Mouse (Mus musculus) testis, postnatal 10 days (tissue): ENCODE data around the gene Brsk1.

Experiments used
- DNase-seq: peaks from one replicate; pipeline ENCODE4 v3.0.0; 2021; ENCODE audit warnings: low spot score

Brsk1 gene

GRCm38 (mm10) chr7:4669156-4669555, 21.2 kb upstream of the Brsk1 start:
- DNase-seq = no peak

GRCm38 (mm10) chr7:4670655-4671255, 19.6 kb upstream of the Brsk1 start:
- no peak for DNase-seq

- no peak for DNase-seq
Measured at GRCm38 (mm10) chr7:4671956-4672355, 18.4 kb upstream of the Brsk1 start.

GRCm38 (mm10) chr7:4674114-4674731, 16.2 kb upstream of the Brsk1 start:
- no peak for DNase-seq

DNA sequence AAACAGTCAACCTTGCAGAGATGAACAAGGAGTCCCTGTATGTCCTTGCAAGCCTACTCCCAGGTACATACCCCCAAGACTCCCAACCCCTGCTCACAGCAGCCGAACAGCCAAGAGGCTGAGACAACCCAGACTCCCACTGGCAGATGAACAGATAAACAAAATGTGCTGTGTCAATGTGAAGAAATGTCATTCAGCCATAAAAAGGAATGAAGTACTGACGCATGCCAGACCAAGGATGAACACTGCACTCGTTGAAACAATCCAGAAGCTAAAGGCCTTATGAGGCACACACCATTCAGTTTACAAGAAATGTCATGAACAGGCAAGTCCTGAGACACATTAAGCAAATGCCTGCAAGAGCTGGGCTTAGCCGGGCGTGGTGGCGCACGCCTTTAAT, 15.2 kb upstream of the Brsk1 start:
- DNase-seq = no peak

DNA sequence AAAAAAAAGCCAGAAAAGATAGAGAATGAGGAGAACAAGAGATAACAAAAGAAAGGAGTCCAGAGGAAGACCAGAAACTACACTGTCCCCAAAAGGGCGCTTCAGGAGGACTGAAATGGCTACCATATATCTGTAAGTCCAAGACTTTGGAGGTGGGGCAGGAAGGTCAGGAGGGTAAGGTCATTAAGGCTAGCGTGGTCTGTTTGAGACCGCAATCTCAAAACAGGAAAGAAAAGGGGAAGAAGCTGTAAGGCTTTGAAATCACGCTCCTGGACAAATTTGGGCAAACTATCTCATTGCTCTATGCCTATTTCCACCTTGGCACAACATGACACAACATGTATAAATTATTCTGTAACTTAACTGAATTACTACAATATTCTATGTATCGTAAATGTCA, 7.1 kb upstream of the Brsk1 start:
- DNase-seq = no peak

DNA sequence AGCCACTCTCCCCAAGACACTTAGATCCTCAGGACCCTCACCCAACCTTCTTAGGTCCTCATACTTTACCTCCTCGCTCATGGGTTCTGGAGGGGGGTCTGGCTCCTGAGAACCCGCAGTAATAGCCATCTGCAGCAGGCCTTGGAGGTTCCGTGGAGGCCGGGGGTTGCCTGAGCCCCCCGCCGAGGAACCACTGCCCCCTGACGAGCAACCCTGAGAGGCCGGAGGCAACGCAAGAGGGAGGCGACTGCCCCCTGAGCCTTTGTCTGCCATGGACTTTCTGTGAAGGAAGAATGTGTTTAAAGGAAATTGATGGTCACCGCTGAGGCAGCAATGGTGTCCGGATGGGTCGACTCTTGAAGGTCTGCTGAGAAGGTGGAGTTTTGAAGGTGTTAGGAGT, 6.2 kb upstream of the Brsk1 start:
- no peak for DNase-seq

GRCm38 (mm10) chr7:4684632-4685417, 5.6 kb upstream of the Brsk1 start, which contains the start of gene Hspbp1:
Hspbp1 (minus strand) TSS chr7:4685068.
- DNase-seq = peak; percentile 97

GRCm38 (mm10) chr7:4690951-4691653, 698 bp downstream of the Brsk1 start:
- DNase-seq = peak; percentile 55

- DNase-seq = no peak
Measured at GRCm38 (mm10) chr7:4693004-4693403, 2.6 kb downstream of the Brsk1 start.

GRCm38 (mm10) chr7:4702334-4702733, 11.9 kb downstream of the Brsk1 start:
- no peak for DNase-seq

GRCm38 (mm10) chr7:4703195-4703594, 12.8 kb downstream of the Brsk1 start:
- DNase-seq = no peak

DNA sequence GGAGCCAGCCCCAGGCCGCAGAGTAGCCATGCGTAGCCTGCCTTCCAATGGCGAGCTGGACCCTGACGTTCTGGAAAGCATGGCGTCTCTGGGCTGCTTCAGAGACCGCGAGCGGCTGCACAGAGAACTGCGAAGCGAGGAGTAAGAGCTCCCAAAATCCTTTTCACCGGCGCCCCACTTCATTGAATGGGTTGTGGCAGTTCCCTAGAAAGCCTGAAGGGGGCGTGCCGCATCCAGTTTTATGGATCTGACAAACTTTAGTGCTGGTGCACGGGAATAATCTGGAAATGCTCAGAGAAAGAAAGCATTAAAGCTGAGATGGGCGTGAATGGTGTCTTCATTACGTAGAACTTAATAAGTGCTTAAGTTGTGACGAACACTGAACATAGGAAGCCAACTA, 14.7 kb downstream of the Brsk1 start:
- peak; percentile 79 for DNase-seq

GRCm38 (mm10) chr7:4712594-4712993, 22.2 kb downstream of the Brsk1 start:
- no peak for DNase-seq

GRCm38 (mm10) chr7:4716955-4717354, 26.6 kb downstream of the Brsk1 start:
- no peak for DNase-seq

DNA sequence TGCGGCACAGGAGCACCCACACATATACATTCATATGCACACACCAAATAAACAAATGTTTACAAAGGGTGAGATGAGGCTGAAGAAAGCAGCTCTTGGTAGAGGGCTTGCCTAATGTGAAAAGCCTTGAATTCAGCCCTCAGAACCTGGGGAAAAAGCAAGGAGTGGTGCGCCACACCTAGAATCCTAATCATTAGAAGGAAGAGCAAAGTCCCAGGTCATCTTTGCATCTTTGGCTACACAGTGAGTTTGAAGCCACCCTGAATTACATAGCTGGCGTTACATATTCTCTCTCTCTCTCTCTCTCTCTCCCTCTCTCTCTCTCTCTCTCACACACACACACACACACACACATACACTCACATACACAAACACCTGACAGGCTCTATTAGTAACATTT, 28.9 kb downstream of the Brsk1 start:
- DNase-seq = no peak

GRCm38 (mm10) chr7:4723508-4723907, 33.1 kb downstream of the Brsk1 start:
- peak; percentile 52 for DNase-seq

GRCm38 (mm10) chr7:4724359-4724758, 34.0 kb downstream of the Brsk1 start:
- DNase-seq = no peak

DNA sequence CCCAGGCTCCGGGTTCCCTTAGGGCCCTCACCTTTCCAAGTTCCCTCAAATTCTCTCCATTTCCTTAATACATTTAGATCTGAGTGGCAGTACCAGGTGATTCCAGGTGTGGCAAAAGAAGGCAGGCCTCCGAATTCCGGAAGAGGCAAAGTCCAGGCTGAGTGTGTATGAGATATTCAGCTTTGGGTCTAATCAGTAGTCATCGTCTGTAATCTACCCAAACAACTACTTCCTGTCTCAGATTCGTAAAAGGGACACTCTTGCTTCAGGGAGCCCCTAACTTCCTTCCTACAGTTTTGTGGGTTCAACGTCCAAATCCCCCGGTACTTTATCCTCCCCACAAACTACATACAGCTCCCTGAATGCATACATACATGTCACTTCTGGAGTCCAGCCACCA, 34.8 kb downstream of the Brsk1 start, which contains the start of gene Tmem150b:
Gene Tmem150b (minus strand): TSS at position 81 of the 400 bp plus-strand sequence.
- DNase-seq = no peak

- no peak for DNase-seq
Measured at GRCm38 (mm10) chr7:4731090-4731489, 40.7 kb downstream of the Brsk1 start.

DNA sequence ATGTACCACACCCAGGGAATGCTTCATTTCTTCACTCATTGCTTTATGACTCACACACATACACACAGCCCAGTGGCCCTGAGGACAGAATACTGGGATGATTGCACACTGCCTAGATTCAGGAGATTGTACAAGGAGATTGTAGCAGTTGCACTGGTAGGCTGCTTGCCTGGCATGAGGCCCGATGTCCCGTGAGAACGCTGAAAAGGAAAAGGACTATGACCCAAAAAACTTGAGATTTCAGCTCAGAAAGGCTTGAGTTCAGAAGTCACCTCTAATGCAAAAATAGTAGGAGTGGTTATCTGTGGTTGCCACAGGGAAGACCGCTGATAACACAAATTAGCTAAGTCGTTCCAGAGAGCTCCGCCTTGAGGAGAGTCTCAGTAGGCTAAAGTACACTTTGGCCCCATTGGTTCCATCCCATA, 42.6 kb downstream of the Brsk1 start:
- DNase-seq = no peak

DNA sequence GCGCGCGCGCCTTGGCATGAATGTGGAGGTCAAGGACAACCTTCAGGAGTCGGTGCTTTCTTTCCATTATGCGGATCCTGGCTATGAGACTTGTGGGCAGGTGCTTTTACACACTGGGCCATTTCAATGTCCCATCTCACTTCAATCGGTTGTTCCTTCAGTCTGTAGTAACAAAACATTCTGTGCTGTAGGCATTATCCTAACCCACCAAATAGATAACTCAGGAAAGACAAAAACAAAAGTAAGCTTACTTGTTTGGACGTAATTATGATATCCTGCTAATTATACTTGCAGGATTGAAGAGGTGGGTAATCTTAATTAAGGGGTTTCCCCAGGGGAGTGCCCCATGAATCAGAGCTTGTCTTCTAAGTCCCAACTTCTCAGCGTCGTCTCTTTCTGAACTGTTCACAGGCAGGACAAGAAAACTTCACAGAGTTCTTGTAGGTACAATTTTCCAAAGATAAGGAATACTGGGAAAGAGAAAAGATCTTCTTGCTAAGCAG, 48.7 kb downstream of the Brsk1 start:
- no peak for DNase-seq
